Mouse (Mus musculus): ENCODE measurements around the gene Ube4a. TPM values are rescaled to one million over a fixed set of nuclear protein-coding genes. Genes with fewer than 3 reads are reported as not detected.
A peak's percentile ranks its signal among the peaks of the same experiment; 100 is the strongest.

Gene Ube4a
- 13.3 TPM for polyA plus RNA-seq (2012; fragmentation: generic; extraction: Trizol)

DNA sequence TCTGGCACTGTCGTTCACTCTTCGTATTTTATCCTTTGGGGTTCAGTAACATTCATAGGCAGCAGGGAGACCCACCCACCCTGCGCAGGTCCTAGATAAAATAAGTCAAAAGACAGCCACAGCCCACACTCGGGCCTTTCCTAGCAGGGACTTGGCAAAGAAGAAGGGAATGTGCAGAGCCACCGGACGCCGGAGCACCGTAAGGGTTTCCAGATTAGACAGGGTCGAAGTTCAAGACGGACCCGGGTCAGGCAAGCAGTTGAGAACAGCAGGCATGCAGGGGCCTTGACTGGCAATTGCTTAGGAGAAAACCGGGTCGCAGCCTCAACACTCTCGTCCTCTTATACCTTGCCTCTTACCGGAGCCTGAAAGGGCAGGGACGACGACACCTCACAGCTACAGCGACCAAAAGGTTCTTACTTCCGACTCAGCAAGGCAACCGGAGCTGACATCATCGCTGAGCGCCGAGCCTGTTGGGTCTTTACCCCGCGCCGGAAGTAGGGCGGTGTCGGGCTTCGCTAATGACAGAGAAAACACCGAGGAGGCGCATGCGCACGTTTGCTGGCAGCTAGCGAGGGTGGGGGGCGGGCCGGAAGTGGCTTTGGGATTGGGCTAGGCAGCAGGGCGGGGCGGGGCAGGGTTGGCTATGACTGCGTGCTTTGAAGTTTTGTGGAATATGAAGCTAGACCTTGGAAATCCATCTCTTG, at the start of gene Ube4a:
Gene Ube4a, minus strand, starts transcription at position 475 of the 707 bp plus-strand sequence.
- peaks cover 3% of the 10 kb centered on the region for H3K36me3 ChIP-seq (ENCODE audit: control insufficient read depth, insufficient read depth)
- TF ChIP-seq REST (IDR thresholded peaks at IDR 0.05; ENCODE audit: insufficient read depth, insufficient read length): no peak
- TF ChIP-seq MYOD1 (IDR thresholded peaks at IDR 0.05; ENCODE audit: control insufficient read depth in 1 of 3, insufficient read length in 2 of 3, low read depth in 2 of 3): no peak
- peak; percentile 87 for TF ChIP-seq SRF (IDR thresholded peaks at IDR 0.05; ENCODE audit: control insufficient read depth, insufficient read length, low read depth)
- peak; percentile 66 for TF ChIP-seq POLR2A (IDR thresholded peaks at IDR 0.05; ENCODE audit: insufficient read length, low read depth)
- TF ChIP-seq POLR2AphosphoS2 (IDR thresholded peaks at IDR 0.05; ENCODE audit: insufficient read length, low read depth): peak; percentile 67
- TF ChIP-seq TCF12 (IDR thresholded peaks at IDR 0.05; ENCODE audit: insufficient read depth, poor library complexity, severe bottlenecking): no peak
- no peak for TF ChIP-seq MYOG (IDR thresholded peaks at IDR 0.05; ENCODE audit: control insufficient read depth in 1 of 3, insufficient read depth in 1 of 3, insufficient read length in 2 of 3, low read depth in 2 of 3)
- no peak for TF ChIP-seq TCF3 (IDR thresholded peaks at IDR 0.05; ENCODE audit: insufficient read length, low read depth)
- no peak for TF ChIP-seq MAX (IDR thresholded peaks at IDR 0.05; ENCODE audit: low read depth)
- no peak for TF ChIP-seq USF1 (IDR thresholded peaks at IDR 0.05; ENCODE audit: low read depth)
- no peak for TF ChIP-seq E2F4 (IDR thresholded peaks at IDR 0.05; ENCODE audit: insufficient read depth)
- TF ChIP-seq CEBPB (IDR thresholded peaks at IDR 0.05; ENCODE audit: insufficient read depth, poor library complexity, severe bottlenecking): no peak

GRCm38 (mm10) chr9:45014879-45015278, 49.5 kb upstream of the Ube4a start:
- no peak overlapping the region for H3ac ChIP-seq (ENCODE audit: control insufficient read depth, insufficient read length)
- peaks cover 9% of the 10 kb centered on the region for H3K27me3 ChIP-seq (ENCODE audit: control insufficient read depth, insufficient read depth, insufficient read length)
- no peak overlapping the region for H3K4me3 ChIP-seq
- TF ChIP-seq TCF3 (IDR thresholded peaks at IDR 0.05; ENCODE audit: insufficient read length, low read depth) (no peak), TCF12 (IDR thresholded peaks at IDR 0.05; ENCODE audit: insufficient read depth, poor library complexity, severe bottlenecking) (no peak), POLR2A (IDR thresholded peaks at IDR 0.05; ENCODE audit: insufficient read length, low read depth) (no peak), SRF (IDR thresholded peaks at IDR 0.05; ENCODE audit: control insufficient read depth, insufficient read length, low read depth) (no peak), CEBPB (IDR thresholded peaks at IDR 0.05; ENCODE audit: insufficient read depth, poor library complexity, severe bottlenecking) (no peak), MYOG (IDR thresholded peaks at IDR 0.05; ENCODE audit: control insufficient read depth in 1 of 3, insufficient read depth in 1 of 3, insufficient read length in 2 of 3, low read depth in 2 of 3) (no peak), POLR2AphosphoS2 (IDR thresholded peaks at IDR 0.05; ENCODE audit: insufficient read length, low read depth) (no peak), REST (IDR thresholded peaks at IDR 0.05; ENCODE audit: insufficient read depth, insufficient read length) (no peak), USF1 (IDR thresholded peaks at IDR 0.05; ENCODE audit: low read depth) (no peak), MYOD1 (IDR thresholded peaks at IDR 0.05; ENCODE audit: control insufficient read depth in 1 of 3, insufficient read length in 2 of 3, low read depth in 2 of 3) (no peak), E2F4 (IDR thresholded peaks at IDR 0.05; ENCODE audit: insufficient read depth) (no peak), MAX (IDR thresholded peaks at IDR 0.05; ENCODE audit: low read depth) (no peak)
- H3K36me3 ChIP-seq (ENCODE audit: control insufficient read depth, insufficient read depth): no peaks in the 10 kb centered on the region
- H3K4me2 ChIP-seq (ENCODE audit: low read depth): no peak overlapping the region
- no peaks in the 10 kb centered on the region for H3K79me2 ChIP-seq (ENCODE audit: control insufficient read depth, insufficient read depth)

More for the DNA sequence above, at the start of gene Ube4a:
- peak within 1 kb of the TSS; percentile 95 for H3K4me2 ChIP-seq (ENCODE audit: low read depth)
- H3K79me2 ChIP-seq (ENCODE audit: control insufficient read depth, insufficient read depth): peaks cover 20% of the 10 kb centered on the region
- peak within 1 kb of the TSS; percentile 88 for H3K4me3 ChIP-seq
- peak within 1 kb of the TSS; percentile 30 for H3ac ChIP-seq (ENCODE audit: control insufficient read depth, insufficient read length)
- peaks cover 3% of the 10 kb centered on the region for H3K27me3 ChIP-seq (ENCODE audit: control insufficient read depth, insufficient read depth, insufficient read length)

- H3K4me3 ChIP-seq: no peak overlapping the region
- TF ChIP-seq MAX (IDR thresholded peaks at IDR 0.05; ENCODE audit: low read depth) (no peak), TCF12 (IDR thresholded peaks at IDR 0.05; ENCODE audit: insufficient read depth, poor library complexity, severe bottlenecking) (no peak), TCF3 (IDR thresholded peaks at IDR 0.05; ENCODE audit: insufficient read length, low read depth) (no peak), MYOG (IDR thresholded peaks at IDR 0.05; ENCODE audit: control insufficient read depth in 1 of 3, insufficient read depth in 1 of 3, insufficient read length in 2 of 3, low read depth in 2 of 3) (no peak), USF1 (IDR thresholded peaks at IDR 0.05; ENCODE audit: low read depth) (no peak), CEBPB (IDR thresholded peaks at IDR 0.05; ENCODE audit: insufficient read depth, poor library complexity, severe bottlenecking) (no peak), E2F4 (IDR thresholded peaks at IDR 0.05; ENCODE audit: insufficient read depth) (no peak), POLR2AphosphoS2 (IDR thresholded peaks at IDR 0.05; ENCODE audit: insufficient read length, low read depth) (no peak), SRF (IDR thresholded peaks at IDR 0.05; ENCODE audit: control insufficient read depth, insufficient read length, low read depth) (no peak), MYOD1 (IDR thresholded peaks at IDR 0.05; ENCODE audit: control insufficient read depth in 1 of 3, insufficient read length in 2 of 3, low read depth in 2 of 3) (no peak), REST (IDR thresholded peaks at IDR 0.05; ENCODE audit: insufficient read depth, insufficient read length) (no peak), POLR2A (IDR thresholded peaks at IDR 0.05; ENCODE audit: insufficient read length, low read depth) (no peak)
- H3ac ChIP-seq (ENCODE audit: control insufficient read depth, insufficient read length): no peak overlapping the region
- no peaks in the 10 kb centered on the region for H3K79me2 ChIP-seq (ENCODE audit: control insufficient read depth, insufficient read depth)
- H3K27me3 ChIP-seq (ENCODE audit: control insufficient read depth, insufficient read depth, insufficient read length): peaks cover 9% of the 10 kb centered on the region
- H3K4me2 ChIP-seq (ENCODE audit: low read depth): no peak overlapping the region
- no peaks in the 10 kb centered on the region for H3K36me3 ChIP-seq (ENCODE audit: control insufficient read depth, insufficient read depth)
Measured at GRCm38 (mm10) chr9:45011291-45011690, 45.9 kb upstream of the Ube4a start.

GRCm38 (mm10) chr9:45010461-45010860, 45.1 kb upstream of the Ube4a start:
- Histone ChIP-seq H3K79me2 (ENCODE audit: control insufficient read depth, insufficient read depth) (no peaks in the 10 kb centered on the region), H3K4me3 (no peak overlapping the region), H3K36me3 (ENCODE audit: control insufficient read depth, insufficient read depth) (no peaks in the 10 kb centered on the region), H3ac (ENCODE audit: control insufficient read depth, insufficient read length) (no peak overlapping the region), H3K4me2 (ENCODE audit: low read depth) (no peak overlapping the region), H3K27me3 (ENCODE audit: control insufficient read depth, insufficient read depth, insufficient read length) (peaks cover 9% of the 10 kb centered on the region)
- no peak for TF ChIP-seq MYOD1 (IDR thresholded peaks at IDR 0.05; ENCODE audit: control insufficient read depth in 1 of 3, insufficient read length in 2 of 3, low read depth in 2 of 3)
- TF ChIP-seq SRF (IDR thresholded peaks at IDR 0.05; ENCODE audit: control insufficient read depth, insufficient read length, low read depth): no peak
- no peak for TF ChIP-seq MYOG (IDR thresholded peaks at IDR 0.05; ENCODE audit: control insufficient read depth in 1 of 3, insufficient read depth in 1 of 3, insufficient read length in 2 of 3, low read depth in 2 of 3)
- no peak for TF ChIP-seq USF1 (IDR thresholded peaks at IDR 0.05; ENCODE audit: low read depth)
- no peak for TF ChIP-seq REST (IDR thresholded peaks at IDR 0.05; ENCODE audit: insufficient read depth, insufficient read length)
- no peak for TF ChIP-seq MAX (IDR thresholded peaks at IDR 0.05; ENCODE audit: low read depth)
- no peak for TF ChIP-seq POLR2AphosphoS2 (IDR thresholded peaks at IDR 0.05; ENCODE audit: insufficient read length, low read depth)
- TF ChIP-seq TCF3 (IDR thresholded peaks at IDR 0.05; ENCODE audit: insufficient read length, low read depth): no peak
- no peak for TF ChIP-seq POLR2A (IDR thresholded peaks at IDR 0.05; ENCODE audit: insufficient read length, low read depth)
- TF ChIP-seq E2F4 (IDR thresholded peaks at IDR 0.05; ENCODE audit: insufficient read depth): no peak
- TF ChIP-seq TCF12 (IDR thresholded peaks at IDR 0.05; ENCODE audit: insufficient read depth, poor library complexity, severe bottlenecking): no peak

Data from myocyte (in vitro differentiated cells).